Mouse (Mus musculus): ENCODE results near the gene Plcb3. TPM values are rescaled to one million over a fixed set of nuclear protein-coding genes. Genes with fewer than 3 reads are reported as not detected.

Gene Plcb3
- total RNA-seq, 2 experiments from 2014 or later, result 11.1 to 12.1 TPM

DNA sequence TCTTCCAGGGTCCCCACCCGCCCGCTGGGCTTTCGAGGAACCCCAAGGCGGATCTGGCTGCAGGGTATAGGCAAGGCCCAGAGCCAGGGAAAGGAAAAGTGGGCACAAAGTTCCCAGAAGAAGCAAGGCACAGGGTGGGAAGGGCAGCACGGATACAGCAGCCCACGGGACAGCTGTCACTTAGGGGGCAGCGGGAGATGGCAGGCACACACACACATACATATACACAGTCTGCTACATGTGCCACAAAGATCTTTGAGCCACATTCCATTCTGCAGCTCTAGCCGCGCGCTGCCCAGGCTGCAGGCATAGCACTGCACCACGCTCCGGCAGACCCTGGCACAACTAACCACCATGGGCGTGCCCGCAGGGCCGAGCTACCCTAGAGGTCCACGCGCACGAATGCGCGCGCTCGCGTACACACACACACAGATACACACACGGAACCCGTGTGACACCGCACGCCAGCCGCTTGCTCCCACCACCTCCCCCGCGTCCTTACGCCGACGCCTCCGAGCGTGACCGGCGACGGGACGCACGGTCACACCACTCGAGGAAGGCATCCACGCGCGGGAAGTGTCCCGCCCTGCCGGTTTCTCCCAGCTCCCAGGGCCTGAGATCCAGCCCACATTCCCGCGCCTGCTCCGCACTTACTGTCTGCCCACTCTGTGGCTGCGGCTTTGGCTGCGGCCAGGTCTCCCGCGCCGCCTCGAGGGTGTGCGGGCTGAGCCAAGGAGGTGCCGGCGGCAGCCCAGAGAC is 42.7 kb downstream of the Plcb3 start:
- peak overlapping the region; percentile 54 for H3K4me3 ChIP-seq
- TF ChIP-seq CTCF (IDR thresholded peaks at IDR 0.05), result no peak
- DNase-seq (ENCODE audit: extremely low spot score in 1 of 2, low spot score in 2 of 2), result peak; percentile 57 to 67
- intact Hi-C loops (cut with DNase I), result no loop called here
- peak overlapping the region; percentile 91 for H3K27ac ChIP-seq

DNA sequence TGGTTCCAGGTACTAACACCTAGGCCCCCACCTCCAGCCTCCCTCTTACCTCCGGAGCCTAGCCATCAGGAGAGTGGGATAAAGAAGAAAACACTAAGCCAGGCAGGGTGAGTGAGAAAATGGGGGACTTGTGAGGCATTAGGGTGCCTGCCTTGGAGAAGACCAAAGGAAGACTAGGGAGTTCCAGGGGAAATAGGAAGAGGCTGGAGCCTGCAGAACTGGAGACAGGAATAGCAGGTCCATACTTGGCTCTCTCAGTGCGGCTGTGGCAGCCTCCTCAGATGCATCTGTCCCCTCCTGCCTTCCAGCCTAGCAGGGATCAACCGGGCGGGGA is 43.2 kb downstream of the Plcb3 start:
- no peak for DNase-seq (ENCODE audit: extremely low spot score in 1 of 2, low spot score in 2 of 2)
- H3K27ac ChIP-seq, result peak overlapping the region; percentile 91
- no peak for TF ChIP-seq CTCF (IDR thresholded peaks at IDR 0.05)
- H3K4me3 ChIP-seq, result peak overlapping the region; percentile 54
- intact Hi-C loops (cut with DNase I), result no loop called here

DNA sequence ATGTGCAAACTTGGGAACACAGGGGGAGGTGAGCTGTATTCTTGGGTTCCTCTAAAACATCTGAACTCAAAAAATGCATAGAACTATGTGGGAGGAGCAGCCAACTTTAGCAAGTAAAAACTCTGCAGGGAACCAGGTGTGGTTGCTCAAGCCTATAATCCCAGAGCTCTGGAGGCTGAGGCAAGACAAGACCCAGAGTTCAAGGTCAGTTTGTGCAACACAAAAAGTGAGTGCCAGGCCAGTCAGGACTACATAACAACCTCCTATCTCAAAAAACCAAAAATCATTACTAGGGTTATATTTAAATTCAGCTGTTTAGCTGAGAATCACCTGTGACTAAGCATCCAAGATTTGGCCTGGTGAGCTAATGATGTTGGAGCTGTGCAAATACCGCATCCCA is 44.3 kb downstream of the Plcb3 start:
- H3K27ac ChIP-seq, result peak overlapping the region; percentile 91
- intact Hi-C loops (cut with DNase I), result no loop called here
- H3K4me3 ChIP-seq, result peak overlapping the region; percentile 54
- no peak for DNase-seq (ENCODE audit: extremely low spot score in 1 of 2, low spot score in 2 of 2)
- TF ChIP-seq CTCF (IDR thresholded peaks at IDR 0.05), result no peak

DNA sequence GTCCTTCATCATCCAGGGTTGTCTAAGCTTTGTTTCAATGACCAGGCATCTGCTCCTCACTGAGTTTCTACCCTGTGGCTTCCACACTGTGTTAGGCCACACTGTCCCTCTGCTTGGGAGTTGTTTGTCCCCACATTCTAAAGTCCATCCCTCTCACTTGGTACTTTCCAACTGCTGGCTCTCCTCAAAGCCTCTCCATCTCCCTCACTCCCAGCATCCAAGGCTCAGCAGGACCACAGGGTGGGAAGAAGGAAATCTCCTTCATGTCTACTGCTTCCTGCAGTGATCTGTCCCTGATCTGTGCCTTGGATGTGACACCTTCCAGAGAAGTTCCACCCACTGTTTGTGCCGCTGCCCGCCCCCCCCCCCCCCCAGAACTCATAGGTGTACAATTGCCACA is 45.3 kb downstream of the Plcb3 start:
- H3K27ac ChIP-seq, result no peak overlapping the region
- H3K4me3 ChIP-seq, result no peak overlapping the region
- DNase-seq (ENCODE audit: extremely low spot score in 1 of 2, low spot score in 2 of 2), result no peak
- intact Hi-C loops (cut with DNase I), result no loop called here
- no peak for TF ChIP-seq CTCF (IDR thresholded peaks at IDR 0.05)

DNA sequence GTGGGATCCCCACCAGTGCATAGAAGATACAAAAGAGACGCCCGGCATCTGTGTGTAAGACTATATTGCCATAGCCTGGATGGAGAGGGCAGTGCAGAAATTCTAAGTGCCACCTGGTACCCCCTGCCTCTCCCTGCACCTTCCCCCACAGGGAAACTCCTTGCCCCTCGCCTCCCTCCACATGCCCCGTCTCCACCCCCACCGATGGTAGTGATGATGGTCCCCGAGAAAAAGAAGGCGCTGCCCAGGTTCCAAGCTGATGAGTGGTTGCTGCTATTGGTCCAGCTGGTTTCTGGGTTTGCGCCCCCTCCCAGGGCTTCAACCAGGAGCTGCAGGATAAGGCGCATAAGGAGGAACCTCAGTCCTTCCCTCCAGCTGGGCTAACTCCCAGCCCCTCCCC is 48.2 kb downstream of the Plcb3 start:
- no peak for TF ChIP-seq CTCF (IDR thresholded peaks at IDR 0.05)
- Histone ChIP-seq H3K27ac (no peak overlapping the region), H3K4me3 (no peak overlapping the region)
- no peak for DNase-seq (ENCODE audit: extremely low spot score in 1 of 2, low spot score in 2 of 2)
- intact Hi-C loops (cut with DNase I), result no loop called here

DNA sequence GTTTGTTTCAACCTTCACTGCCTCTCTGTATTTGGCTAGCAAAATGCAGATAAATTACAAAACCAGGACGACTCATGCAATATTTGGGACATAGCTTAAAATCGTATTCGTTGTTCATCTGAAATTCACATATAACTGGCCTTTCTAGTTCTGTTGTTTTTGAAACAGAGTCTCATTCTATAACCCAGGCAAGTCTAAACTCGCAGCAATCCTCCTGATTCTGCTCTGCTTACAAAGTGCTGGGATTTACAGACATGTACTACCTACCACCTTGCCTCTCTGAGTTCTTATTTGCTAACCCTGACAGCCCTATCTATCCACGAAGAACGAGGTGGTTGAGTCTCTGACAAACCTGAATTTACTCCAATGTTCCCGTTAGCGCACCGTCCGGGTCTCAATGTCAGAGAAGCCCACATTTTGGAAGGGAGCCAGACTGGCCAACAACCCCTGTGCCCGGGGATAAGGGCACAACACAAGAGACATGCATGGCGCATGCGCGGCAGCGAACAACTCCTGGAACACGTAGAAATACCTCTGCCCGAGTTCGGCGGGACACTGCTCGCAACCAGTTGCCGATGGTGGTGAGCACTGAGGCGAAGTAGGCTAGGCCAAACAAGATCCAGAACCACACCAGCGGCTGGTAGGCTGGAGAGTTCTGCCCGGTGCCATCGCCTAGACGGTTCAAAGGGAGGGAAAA is 49.6 kb downstream of the Plcb3 start:
- no peak for DNase-seq (ENCODE audit: extremely low spot score in 1 of 2, low spot score in 2 of 2)
- intact Hi-C loops (cut with DNase I), result no loop called here
- Histone ChIP-seq H3K4me3 (no peak overlapping the region), H3K27ac (no peak overlapping the region)
- TF ChIP-seq CTCF (IDR thresholded peaks at IDR 0.05), result no peak

DNA sequence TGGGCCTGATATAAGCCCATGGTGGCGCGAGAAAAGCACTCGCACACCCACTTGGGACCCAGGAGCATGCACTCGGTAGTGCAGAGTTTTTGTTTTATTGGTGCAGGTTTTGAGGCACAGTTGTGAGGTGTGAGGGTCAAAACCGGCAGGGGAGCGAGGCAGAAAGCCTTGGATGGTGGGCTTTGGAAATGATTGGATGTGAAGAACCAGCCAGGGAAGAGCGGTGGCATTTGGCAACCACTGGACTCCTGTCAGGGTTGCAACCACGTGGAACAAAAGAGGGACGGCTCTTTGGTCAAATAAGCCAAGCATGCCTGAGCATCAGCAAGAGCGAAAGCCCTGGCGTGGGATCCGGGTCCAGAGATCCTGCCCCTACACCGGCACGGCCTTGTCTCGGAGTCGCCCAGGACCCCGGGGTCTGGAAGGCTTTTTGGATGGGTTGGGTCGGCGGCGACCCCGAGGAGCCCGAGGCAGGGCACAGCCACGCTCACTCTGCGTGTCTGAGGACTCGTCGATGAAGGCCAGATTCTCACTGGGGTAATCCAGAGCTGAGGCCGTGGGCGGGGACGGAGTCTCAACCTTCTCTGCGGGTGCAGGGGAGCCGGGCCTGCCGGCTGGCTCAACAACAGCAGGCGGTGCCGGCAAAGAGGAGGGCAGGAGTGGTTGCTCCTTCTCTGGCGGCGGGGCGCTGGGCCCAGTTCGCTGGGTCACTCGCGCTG is 50.5 kb downstream of the Plcb3 start:
- no peak for TF ChIP-seq CTCF (IDR thresholded peaks at IDR 0.05)
- intact Hi-C loops (cut with DNase I), result no loop called here
- no peak overlapping the region for H3K27ac ChIP-seq
- no peak overlapping the region for H3K4me3 ChIP-seq
- DNase-seq (ENCODE audit: extremely low spot score in 1 of 2, low spot score in 2 of 2), result no peak

DNA sequence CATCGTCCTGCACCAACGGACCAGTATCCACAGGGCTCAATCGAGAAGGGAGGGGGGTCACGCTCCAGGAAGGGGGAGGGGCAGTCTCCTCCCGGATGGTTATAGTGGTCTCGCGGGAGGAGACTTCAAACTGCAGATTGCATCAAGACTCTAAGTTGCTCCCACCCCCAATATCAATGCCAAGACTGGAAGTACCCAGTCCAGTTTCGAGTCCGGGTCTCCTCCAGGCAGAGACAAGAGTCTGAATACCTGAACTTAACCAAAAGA is 51.0 kb downstream of the Plcb3 start, which contains the start of gene Catsperz:
Gene Catsperz (minus strand): TSS at position 74 of the 267 bp plus-strand sequence.
- no peak within 1 kb of the TSS for H3K4me3 ChIP-seq
- intact Hi-C loops (cut with DNase I), result no loop called here
- TF ChIP-seq CTCF (IDR thresholded peaks at IDR 0.05), result no peak
- H3K27ac ChIP-seq, result no peak within 1 kb of the TSS
- DNase-seq (ENCODE audit: extremely low spot score in 1 of 2, low spot score in 2 of 2), result no peak

DNA sequence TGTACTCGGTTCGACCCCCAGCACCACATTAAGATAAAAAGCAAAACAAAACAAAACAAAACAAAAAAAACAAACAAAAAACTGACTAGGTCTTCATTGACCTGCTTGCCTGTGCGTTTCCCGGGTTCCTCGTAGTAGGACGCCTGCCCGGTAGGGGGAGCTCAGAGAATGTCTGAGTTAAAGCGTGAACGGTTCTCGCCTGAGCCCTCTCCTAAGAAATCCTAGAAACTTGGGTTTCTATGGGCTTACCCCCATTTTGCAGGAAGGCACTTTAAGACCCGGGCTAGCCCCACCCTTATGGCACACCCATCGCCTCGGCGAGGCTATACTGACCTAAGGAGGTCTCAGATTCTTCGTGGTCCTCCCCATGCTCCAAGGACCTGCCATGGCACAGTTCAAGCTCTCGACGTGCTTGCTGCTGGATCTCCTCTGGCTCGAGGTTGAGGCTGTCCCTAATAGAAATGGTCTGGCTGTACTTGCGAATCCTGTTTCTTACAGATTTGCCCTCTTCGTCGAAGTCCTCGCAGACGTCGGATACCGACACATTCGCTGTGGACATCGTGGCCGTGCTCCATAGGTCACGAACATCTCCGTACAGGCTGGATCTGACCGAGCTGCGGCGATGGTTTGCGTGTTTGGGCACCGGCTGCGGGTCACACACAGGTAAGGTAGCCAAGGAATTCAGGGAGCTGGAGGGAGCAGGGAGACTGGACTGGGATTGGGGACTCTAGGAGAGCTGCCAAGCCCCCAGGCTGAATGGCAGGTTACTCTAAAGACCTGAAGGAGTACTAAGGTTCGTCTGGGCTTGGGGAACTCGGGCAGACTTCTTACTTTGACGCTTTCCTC is 51.6 kb downstream of the Plcb3 start:
- peak; percentile 93 for TF ChIP-seq CTCF (IDR thresholded peaks at IDR 0.05)
- Histone ChIP-seq H3K4me3 (no peak overlapping the region), H3K27ac (no peak overlapping the region)
- intact Hi-C loops (cut with DNase I), result loop anchor here (1.0 to 5.0 kb wide), 2 partner anchors 96 to 113 kb away; partner anchors contain the start of gene Stip1
- peak; percentile 84 to 88 for DNase-seq (ENCODE audit: extremely low spot score in 1 of 2, low spot score in 2 of 2)

DNA sequence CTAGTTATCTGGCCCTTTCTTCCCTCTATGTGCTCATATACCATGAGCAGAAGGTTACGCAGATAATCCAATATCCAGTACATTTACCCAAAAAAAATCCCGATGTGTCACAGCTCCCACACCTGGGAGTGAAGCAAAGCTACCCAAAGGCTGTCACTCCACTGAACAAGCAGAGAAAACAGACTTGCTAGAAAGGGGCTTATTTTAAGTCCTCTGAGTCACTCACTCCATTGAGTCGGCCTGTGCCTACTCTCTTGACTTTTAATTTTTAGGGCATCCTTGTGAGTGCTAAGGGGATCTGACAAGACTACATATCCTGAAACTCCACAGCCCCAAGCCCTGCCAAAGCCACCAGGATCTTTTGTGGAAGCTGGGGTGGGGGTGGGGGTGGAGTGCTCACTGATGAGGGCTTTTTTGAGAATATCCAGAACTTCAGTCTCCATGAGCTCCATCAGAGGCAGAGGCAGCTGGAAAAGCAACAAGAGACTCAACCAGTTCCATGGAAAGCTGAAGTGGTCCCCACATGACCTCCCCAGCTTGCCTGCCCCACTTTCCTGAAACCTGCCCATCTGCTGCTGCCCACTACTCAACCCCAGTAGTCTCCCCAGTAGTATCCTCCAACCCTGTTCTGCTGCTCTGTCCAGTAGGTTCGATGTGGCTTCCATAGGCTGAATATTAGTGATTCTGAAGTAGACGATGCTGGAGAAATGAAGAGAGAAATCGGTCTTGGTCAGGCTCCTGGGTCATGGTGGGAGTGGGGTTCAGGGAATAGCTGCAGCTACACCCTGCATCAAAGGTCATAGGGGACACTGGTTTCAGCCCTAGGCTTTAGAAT is 53.2 kb downstream of the Plcb3 start:
- intact Hi-C loops (cut with DNase I), result loop anchor here (2.0 to 5.0 kb wide), 2 partner anchors 56 to 114 kb away; partner anchors contain the start of gene Stip1
- peak overlapping the region; percentile 82; the same call in 1 of the 2 replicates for H3K4me3 ChIP-seq
- peak overlapping the region; percentile 98 for H3K27ac ChIP-seq
- no peak for TF ChIP-seq CTCF (IDR thresholded peaks at IDR 0.05)
- DNase-seq (ENCODE audit: extremely low spot score in 1 of 2, low spot score in 2 of 2), result no peak
